Mouse (Mus musculus) erythroid progenitor cell, adult 5-6 weeks (primary cell): ENCODE measurements around the gene H2-Q1. TPM values are rescaled to one million over a fixed set of nuclear protein-coding genes. Genes with fewer than 3 reads are reported as not detected.
"Not testable (repeated sequence)": the region's sequence is repeated elsewhere in the genome, so short reads cannot be mapped to it uniquely, and the experiment has no call there.

Source experiments
- ATAC-seq: replicated peaks from 2 replicates; pipeline ENCODE4 v1.8.0; 2016; ENCODE audit warnings: moderate number of reproducible peaks, mild to moderate bottlenecking, moderate TSS enrichment, inconsistent platforms; ENCODE audit not compliant: poor library complexity, low FRiP score, severe bottlenecking
- total RNA-seq, 2 experiments: library from RNA; stranded (forward) in 1 of 2; stranded (reverse) in 1 of 2; fragments of 150-400 nt in 1 of 2; fragments of 186-747, 209-891 nt in 1 of 2; gene quantifications; 2 replicates each; pipeline versions ENCODE4 v1.2.3 to v1.2.4; 2015 to 2017; ENCODE audit warnings: low replicate concordance in 2 of 2

The H2-Q1 gene
- total RNA-seq, 2 experiments from 2014 or later = not detected

GRCm38 (mm10) chr17:35331546-35331945 lies 11.3 kb downstream of the H2-Q1 start:
- ATAC-seq = not testable (repeated sequence)

- no peak for ATAC-seq
Measured at GRCm38 (mm10) chr17:35342071-35342671, 22.0 kb downstream of the H2-Q1 start, which contains the start of gene H2-Q2. Gene H2-Q2, plus strand, starts transcription at chr17:35342242.

DNA sequence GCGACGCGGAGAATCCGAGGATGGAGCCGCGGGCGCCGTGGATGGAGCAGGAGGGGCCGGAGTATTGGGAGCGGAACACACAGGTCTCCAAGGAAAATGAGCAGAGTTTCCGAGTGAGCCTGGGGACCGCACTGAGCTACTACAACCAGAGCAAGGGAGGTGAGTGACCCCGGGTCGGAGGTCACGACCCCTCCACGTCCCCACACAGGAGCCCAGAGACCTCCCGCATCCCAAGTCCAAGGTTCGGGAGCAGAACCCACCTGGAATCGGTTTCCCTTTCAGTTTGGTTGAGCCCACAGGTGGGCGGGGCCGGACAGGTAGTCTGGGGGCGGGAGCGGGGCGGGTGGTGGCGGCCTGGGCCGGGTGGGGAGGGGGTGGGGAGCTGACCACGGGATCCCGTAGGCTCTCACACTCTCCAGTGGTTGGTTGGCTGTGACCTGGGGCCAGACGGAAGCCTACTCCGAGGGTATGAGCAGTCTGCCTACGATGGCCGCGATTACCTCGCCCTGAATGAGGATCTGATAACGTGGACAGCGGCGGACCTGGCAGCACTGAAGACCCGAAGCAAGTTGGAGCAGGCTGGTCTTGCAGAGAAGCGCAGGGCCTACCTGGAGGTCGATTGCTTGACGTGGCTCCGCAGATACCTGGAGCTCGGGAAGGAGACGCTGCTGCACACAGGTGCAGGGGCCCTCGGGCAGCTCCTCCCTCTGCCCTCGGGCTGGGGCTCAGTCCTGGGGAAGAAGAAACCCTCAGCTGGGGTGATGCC lies 22.7 kb downstream of the H2-Q1 start:
- ATAC-seq = no peak

DNA sequence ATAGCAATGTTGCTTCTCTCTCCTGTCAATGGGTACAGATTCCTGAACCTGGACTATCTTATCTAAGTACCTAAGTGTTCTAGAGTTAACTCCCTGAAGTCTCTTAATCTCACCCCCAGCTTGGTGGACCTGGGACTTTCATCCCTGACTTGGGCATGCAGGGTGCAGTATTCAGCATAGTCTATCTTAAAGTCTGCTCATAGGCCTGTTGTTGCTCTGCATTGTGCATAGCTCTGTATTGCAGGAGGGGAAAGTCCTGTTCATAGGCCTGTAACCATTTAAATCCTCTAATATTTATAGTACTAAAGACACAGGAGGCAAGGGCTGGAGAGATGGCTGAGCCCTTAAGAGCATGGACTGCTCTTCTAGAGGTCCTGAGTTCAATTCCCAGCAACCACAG lies 27.5 kb downstream of the H2-Q1 start:
- not testable (repeated sequence) for ATAC-seq

- ATAC-seq = not testable (repeated sequence)
Measured at GRCm38 (mm10) chr17:35353275-35353674, 33.1 kb downstream of the H2-Q1 start.

GRCm38 (mm10) chr17:35354071-35354470 lies 33.9 kb downstream of the H2-Q1 start:
- no peak for ATAC-seq

- ATAC-seq = no peak
Measured at GRCm38 (mm10) chr17:35357086-35357485, 36.9 kb downstream of the H2-Q1 start.

DNA sequence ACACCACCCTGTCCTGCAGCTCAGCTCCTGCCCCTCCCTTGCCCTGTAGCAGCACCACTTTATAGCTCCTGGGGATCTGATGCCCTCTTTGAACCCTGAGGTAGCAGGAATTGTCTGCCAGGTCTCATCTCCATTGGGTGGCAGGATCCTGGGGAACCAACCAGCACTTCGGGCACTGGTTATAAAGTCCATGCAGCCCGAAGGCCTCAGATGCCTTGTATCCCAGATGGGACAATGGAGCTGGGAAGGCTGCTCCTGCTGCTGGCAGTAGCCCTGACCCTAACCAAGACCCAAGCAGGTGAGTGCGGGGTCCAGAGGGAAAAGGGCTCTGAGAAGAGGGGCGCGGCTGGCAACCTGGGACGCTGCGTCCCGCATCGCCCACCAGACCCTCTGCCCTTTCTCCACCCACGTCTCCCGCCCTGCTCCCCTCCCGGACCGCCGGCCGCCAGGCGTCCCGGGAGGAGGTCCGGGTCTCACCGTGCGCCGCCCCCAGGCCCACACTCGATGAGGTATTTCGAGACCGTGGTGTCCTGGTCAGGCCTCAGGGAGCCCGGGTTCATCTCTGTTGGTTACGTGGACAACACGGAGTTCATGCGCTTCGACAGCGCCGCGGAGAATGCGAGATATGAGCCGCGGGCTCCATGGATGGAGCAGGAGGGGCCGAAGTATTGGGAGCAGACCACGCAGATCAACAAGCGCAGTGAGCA lies 38.7 kb downstream of the H2-Q1 start:
- no peak for ATAC-seq

GRCm38 (mm10) chr17:35359470-35359862 lies 39.3 kb downstream of the H2-Q1 start:
- ATAC-seq = no peak

Other genes starting within 250 kb of the H2-Q1 start
Only the 30 nearest of the 33 such genes appear.
- 3.8 TPM in 1 of 2 replicates, not detected in the other for gene Ly6g6f, start 234.8 kb upstream of the H2-Q1 start, total RNA-seq (2015; ENCODE audit: low replicate concordance)
- not detected in 2 replicates for gene Ly6g6f, start 234.8 kb upstream of the H2-Q1 start, total RNA-seq (2017; ENCODE audit: low replicate concordance)
- 98.5 and 106 TPM in 2 replicates for gene Abhd16a, start 231.1 kb upstream of the H2-Q1 start, total RNA-seq (2015; ENCODE audit: low replicate concordance)
- 84.5 and 97.3 TPM in 2 replicates for gene Abhd16a, start 231.1 kb upstream of the H2-Q1 start, total RNA-seq (2017; ENCODE audit: low replicate concordance)
- gene Ly6g5c, start 212.1 kb upstream of the H2-Q1 start, total RNA-seq (2015; ENCODE audit: low replicate concordance) = not detected in 2 replicates
- not detected in 2 replicates for gene Ly6g5c, start 212.1 kb upstream of the H2-Q1 start, total RNA-seq (2017; ENCODE audit: low replicate concordance)
- 2.2 and 8.8 TPM in 2 replicates for gene Ly6g5b, start 205.0 kb upstream of the H2-Q1 start, total RNA-seq (2015; ENCODE audit: low replicate concordance)
- not detected in 2 replicates for gene Ly6g5b, start 205.0 kb upstream of the H2-Q1 start, total RNA-seq (2017; ENCODE audit: low replicate concordance)
- gene Gpank1, start 198.9 kb upstream of the H2-Q1 start, total RNA-seq (2015; ENCODE audit: low replicate concordance) = 15.9 and 33.9 TPM in 2 replicates
- gene Gpank1, start 198.9 kb upstream of the H2-Q1 start, total RNA-seq (2017; ENCODE audit: low replicate concordance) = 28.9 and 49.4 TPM in 2 replicates
- gene Csnk2b, start 198.4 kb upstream of the H2-Q1 start, total RNA-seq (2015; ENCODE audit: low replicate concordance) = 231 and 261 TPM in 2 replicates
- gene Csnk2b, start 198.4 kb upstream of the H2-Q1 start, total RNA-seq (2017; ENCODE audit: low replicate concordance) = 118 and 134 TPM in 2 replicates
- not detected in 2 replicates for gene D17H6S53E, start 194.0 kb upstream of the H2-Q1 start, total RNA-seq (2015; ENCODE audit: low replicate concordance)
- gene D17H6S53E, start 194.0 kb upstream of the H2-Q1 start, total RNA-seq (2017; ENCODE audit: low replicate concordance) = 1.7 and 1.8 TPM in 2 replicates
- gene Apom, start 188.4 kb upstream of the H2-Q1 start, total RNA-seq (2015; ENCODE audit: low replicate concordance) = not detected in 2 replicates
- gene Apom, start 188.4 kb upstream of the H2-Q1 start, total RNA-seq (2017; ENCODE audit: low replicate concordance) = not detected in 2 replicates
- gene Bag6, start 185.2 kb upstream of the H2-Q1 start, total RNA-seq (2015; ENCODE audit: low replicate concordance) = 70.6 and 96.0 TPM in 2 replicates
- 54.5 and 81.8 TPM in 2 replicates for gene Bag6, start 185.2 kb upstream of the H2-Q1 start, total RNA-seq (2017; ENCODE audit: low replicate concordance)
- gene Prrc2a, start 155.5 kb upstream of the H2-Q1 start, total RNA-seq (2015; ENCODE audit: low replicate concordance) = 227 and 234 TPM in 2 replicates
- 42.0 and 64.3 TPM in 2 replicates for gene Prrc2a, start 155.5 kb upstream of the H2-Q1 start, total RNA-seq (2017; ENCODE audit: low replicate concordance)
- gene Aif1, start 144.3 kb upstream of the H2-Q1 start, total RNA-seq (2015; ENCODE audit: low replicate concordance) = 14.1 and 28.1 TPM in 2 replicates
- 3.3 and 32.3 TPM in 2 replicates for gene Aif1, start 144.3 kb upstream of the H2-Q1 start, total RNA-seq (2017; ENCODE audit: low replicate concordance)
- 34.2 and 66.2 TPM in 2 replicates for gene Lst1, start 132.0 kb upstream of the H2-Q1 start, total RNA-seq (2015; ENCODE audit: low replicate concordance)
- gene Lst1, start 132.0 kb upstream of the H2-Q1 start, total RNA-seq (2017; ENCODE audit: low replicate concordance) = 48.4 and 53.5 TPM in 2 replicates
- 1.8 and 8.0 TPM in 2 replicates for gene Ltb, start 126.0 kb upstream of the H2-Q1 start, total RNA-seq (2015; ENCODE audit: low replicate concordance)
- 0.30 and 10.0 TPM in 2 replicates for gene Ltb, start 126.0 kb upstream of the H2-Q1 start, total RNA-seq (2017; ENCODE audit: low replicate concordance)
- 9.6 and 12.6 TPM in 2 replicates for gene Tnf, start 118.4 kb upstream of the H2-Q1 start, total RNA-seq (2015; ENCODE audit: low replicate concordance)
- gene Tnf, start 118.4 kb upstream of the H2-Q1 start, total RNA-seq (2017; ENCODE audit: low replicate concordance) = 0.90 and 3.2 TPM in 2 replicates
- gene Lta, start 115.1 kb upstream of the H2-Q1 start, total RNA-seq (2015; ENCODE audit: low replicate concordance) = not detected in 2 replicates
- gene Lta, start 115.1 kb upstream of the H2-Q1 start, total RNA-seq (2017; ENCODE audit: low replicate concordance) = 0.90 TPM in 1 of 2 replicates, not detected in the other
- not detected in 2 replicates for gene Gm16181, start 99.6 kb upstream of the H2-Q1 start, total RNA-seq (2015; ENCODE audit: low replicate concordance)
- gene Gm16181, start 99.6 kb upstream of the H2-Q1 start, total RNA-seq (2017; ENCODE audit: low replicate concordance) = not detected in 2 replicates
- 6.1 TPM in 1 of 2 replicates, not detected in the other for gene Atp6v1g2, start 86.7 kb upstream of the H2-Q1 start, total RNA-seq (2015; ENCODE audit: low replicate concordance)
- gene Atp6v1g2, start 86.7 kb upstream of the H2-Q1 start, total RNA-seq (2017; ENCODE audit: low replicate concordance) = not detected in 2 replicates
- gene Nfkbil1, start 84.6 kb upstream of the H2-Q1 start, total RNA-seq (2015; ENCODE audit: low replicate concordance) = 0.84 and 1.1 TPM in 2 replicates
- gene Nfkbil1, start 84.6 kb upstream of the H2-Q1 start, total RNA-seq (2017; ENCODE audit: low replicate concordance) = 3.0 TPM in 1 of 2 replicates, not detected in the other
- 169 and 179 TPM in 2 replicates for gene Ddx39b, start 78.7 kb upstream of the H2-Q1 start, total RNA-seq (2015; ENCODE audit: low replicate concordance)
- gene Ddx39b, start 78.7 kb upstream of the H2-Q1 start, total RNA-seq (2017; ENCODE audit: low replicate concordance) = 80.1 and 99.9 TPM in 2 replicates
- gene H2-D1, start 57.7 kb upstream of the H2-Q1 start, total RNA-seq (2015; ENCODE audit: low replicate concordance) = 147 and 160 TPM in 2 replicates
- 213 and 250 TPM in 2 replicates for gene H2-D1, start 57.7 kb upstream of the H2-Q1 start, total RNA-seq (2017; ENCODE audit: low replicate concordance)
- gene H2-Q2, start 21.8 kb downstream of the H2-Q1 start, total RNA-seq (2015; ENCODE audit: low replicate concordance) = not detected in 2 replicates
- gene H2-Q2, start 21.8 kb downstream of the H2-Q1 start, total RNA-seq (2017; ENCODE audit: low replicate concordance) = not detected in 2 replicates
- 20.2 and 22.6 TPM in 2 replicates for gene H2-Q4, start 59.2 kb downstream of the H2-Q1 start, total RNA-seq (2015; ENCODE audit: low replicate concordance)
- 24.5 and 26.8 TPM in 2 replicates for gene H2-Q4, start 59.2 kb downstream of the H2-Q1 start, total RNA-seq (2017; ENCODE audit: low replicate concordance)
- 11.5 and 17.6 TPM in 2 replicates for gene H2-Q6, start 104.4 kb downstream of the H2-Q1 start, total RNA-seq (2015; ENCODE audit: low replicate concordance)
- gene H2-Q6, start 104.4 kb downstream of the H2-Q1 start, total RNA-seq (2017; ENCODE audit: low replicate concordance) = 8.5 and 12.7 TPM in 2 replicates
- 47.6 and 48.2 TPM in 2 replicates for gene H2-Q7, start 118.8 kb downstream of the H2-Q1 start, total RNA-seq (2015; ENCODE audit: low replicate concordance)
- 8.2 and 13.2 TPM in 2 replicates for gene H2-Q7, start 118.8 kb downstream of the H2-Q1 start, total RNA-seq (2017; ENCODE audit: low replicate concordance)
- 2.9 and 3.2 TPM in 2 replicates for gene H2-Q10, start 149.7 kb downstream of the H2-Q1 start, total RNA-seq (2015; ENCODE audit: low replicate concordance)
- gene H2-Q10, start 149.7 kb downstream of the H2-Q1 start, total RNA-seq (2017; ENCODE audit: low replicate concordance) = 0.51 and 2.0 TPM in 2 replicates
- 1.4 TPM in 1 of 2 replicates, not detected in the other for gene Pou5f1, start 185.6 kb downstream of the H2-Q1 start, total RNA-seq (2015; ENCODE audit: low replicate concordance)
- 0.26 TPM in 1 of 2 replicates, not detected in the other for gene Pou5f1, start 185.6 kb downstream of the H2-Q1 start, total RNA-seq (2017; ENCODE audit: low replicate concordance)
- gene Tcf19, start 196.4 kb downstream of the H2-Q1 start, total RNA-seq (2015; ENCODE audit: low replicate concordance) = 103 and 129 TPM in 2 replicates
- 49.4 and 49.9 TPM in 2 replicates for gene Tcf19, start 196.4 kb downstream of the H2-Q1 start, total RNA-seq (2017; ENCODE audit: low replicate concordance)
- gene Cchcr1, start 196.7 kb downstream of the H2-Q1 start, total RNA-seq (2015; ENCODE audit: low replicate concordance) = 32.7 and 49.4 TPM in 2 replicates
- gene Cchcr1, start 196.7 kb downstream of the H2-Q1 start, total RNA-seq (2017; ENCODE audit: low replicate concordance) = 48.4 and 83.3 TPM in 2 replicates
- not detected in 2 replicates for gene Psors1c2, start 212.8 kb downstream of the H2-Q1 start, total RNA-seq (2015; ENCODE audit: low replicate concordance)
- gene Psors1c2, start 212.8 kb downstream of the H2-Q1 start, total RNA-seq (2017; ENCODE audit: low replicate concordance) = not detected in 2 replicates
- gene Cdsn, start 231.7 kb downstream of the H2-Q1 start, total RNA-seq (2015; ENCODE audit: low replicate concordance) = not detected in 2 replicates
- not detected in 2 replicates for gene Cdsn, start 231.7 kb downstream of the H2-Q1 start, total RNA-seq (2017; ENCODE audit: low replicate concordance)